Mouse (Mus musculus) cerebellum, adult (tissue): Measurements from ENCODE around the gene Cluap1.
"Not testable (repeated sequence)": the region's sequence is repeated elsewhere in the genome, so short reads cannot be mapped to it uniquely, and the experiment has no call there.

Source experiments
- ATAC-seq: cut with Nextera tagmentation; 2 replicates; pipeline ENCODE4 v1.9.2; 2017; ENCODE audit warnings: mild to moderate bottlenecking, moderate library complexity, mixed read lengths; ENCODE audit not compliant: insufficient number of reproducible peaks, low FRiP score, low TSS enrichment

Cluap1 gene

GRCm38 (mm10) chr16:3933536-3933935 lies 24.9 kb downstream of the Cluap1 start:
- no peak for ATAC-seq

- no peak for ATAC-seq
Observed at GRCm38 (mm10) chr16:3934091-3934490, 25.5 kb downstream of the Cluap1 start.

- ATAC-seq, result no peak
Observed at GRCm38 (mm10) chr16:3934701-3935100, 26.1 kb downstream of the Cluap1 start.

- ATAC-seq, result no peak
Observed at GRCm38 (mm10) chr16:3951141-3951540, 42.5 kb downstream of the Cluap1 start.

GRCm38 (mm10) chr16:3956369-3956768 lies 47.8 kb downstream of the Cluap1 start:
- ATAC-seq, result peak; percentile 61; the same call in 1 of the 2 replicates

GRCm38 (mm10) chr16:3959261-3959660 lies 50.7 kb downstream of the Cluap1 start:
- peak; percentile 71; the same call in 1 of the 2 replicates for ATAC-seq

- ATAC-seq, result no peak
Observed at GRCm38 (mm10) chr16:3964990-3965389, 56.4 kb downstream of the Cluap1 start.

- no peak for ATAC-seq
Observed at GRCm38 (mm10) chr16:3965534-3965933, 56.9 kb downstream of the Cluap1 start.

GRCm38 (mm10) chr16:3974456-3974855 lies 65.9 kb downstream of the Cluap1 start:
- ATAC-seq, result not testable (repeated sequence)

- ATAC-seq, result no peak
Observed at GRCm38 (mm10) chr16:3975658-3976057, 67.1 kb downstream of the Cluap1 start.

GRCm38 (mm10) chr16:3976251-3976671 lies 67.7 kb downstream of the Cluap1 start, which contains the start of gene Nlrc3:
Nlrc3 (minus strand) TSS chr16:3976632.
- no peak for ATAC-seq

- no peak for ATAC-seq
Observed at GRCm38 (mm10) chr16:3976712-3977111, 68.1 kb downstream of the Cluap1 start.

GRCm38 (mm10) chr16:3982173-3982572 lies 73.6 kb downstream of the Cluap1 start:
- no peak for ATAC-seq

- no peak for ATAC-seq
Observed at GRCm38 (mm10) chr16:3983146-3983700, 74.6 kb downstream of the Cluap1 start.

GRCm38 (mm10) chr16:3988410-3988809 lies 79.8 kb downstream of the Cluap1 start:
- ATAC-seq, result no peak
